Mouse (Mus musculus) layer of hippocampus, adult 2 months (tissue): ENCODE measurements around the gene Stra8. TPM values are rescaled to one million over a fixed set of nuclear protein-coding genes. Genes with fewer than 3 reads are reported as not detected.
A peak's percentile ranks its signal among the peaks of the same experiment; 100 is the strongest.

ENCODE experiments used
- DNase-seq, 2 experiments: peaks; one replicate each; pipeline ENCODE4 v3.0.0; 2022; ENCODE audit warnings: low spot score in 2 of 2
- H3K27ac ChIP-seq: fragments of 200-600 bp; 2 replicates; pipeline ENCODE4 v1.8.1; 2022
- H3K4me3 ChIP-seq: fragments of 200-600 bp; 2 replicates; pipeline ENCODE4 v1.8.1; 2022; ENCODE audit warnings: mild to moderate bottlenecking
- CTCF ChIP-seq: fragments of 200-600 bp; conservative IDR thresholded peaks from 2 replicates; pipeline ENCODE4 v1.8.1; 2022; ENCODE audit warnings: antibody characterized with exemption, mild to moderate bottlenecking, moderate library complexity
- total RNA-seq, 2 experiments: library from RNA; stranded (reverse); gene quantifications; 2 replicates each; pipeline ENCODE4 v1.2.3; 2021

Stra8 gene
- total RNA-seq, 2 experiments from 2014 or later = not detected

DNA sequence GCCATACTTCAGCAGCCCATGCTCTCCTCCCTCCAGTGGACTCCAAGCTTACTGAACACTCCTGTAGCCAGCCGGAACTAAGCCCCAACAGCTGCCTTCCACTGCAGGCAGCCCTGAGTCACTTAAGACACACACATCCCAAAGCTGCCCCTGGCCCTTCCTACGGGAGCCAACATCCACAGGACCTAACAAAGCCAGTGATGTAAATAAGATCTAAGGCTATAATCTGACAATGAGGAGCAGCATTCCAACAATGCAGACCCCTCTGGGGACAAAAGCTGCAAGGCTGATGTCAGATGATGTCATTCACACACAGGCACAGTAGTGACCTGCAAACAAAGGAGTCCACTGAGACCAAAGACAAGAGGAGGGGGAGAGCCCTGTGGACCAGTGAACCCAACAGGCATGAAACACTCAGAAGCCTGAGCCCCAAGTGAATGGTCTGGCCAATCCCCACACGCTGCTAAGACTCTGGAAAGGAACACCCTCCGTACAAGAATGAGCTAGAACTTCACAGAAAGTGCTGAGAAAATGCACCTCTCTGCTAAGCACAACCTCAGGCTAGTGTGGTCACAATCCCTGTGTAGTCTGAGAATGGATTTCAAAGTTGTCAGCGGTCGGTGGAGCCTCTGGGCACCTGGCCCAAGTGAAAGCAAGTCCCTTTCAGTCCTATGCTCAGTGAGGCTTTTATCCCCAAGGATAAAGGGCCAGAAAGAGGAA lies 32.7 kb upstream of the Stra8 start:
- no peak for DNase-seq
- peak overlapping the region; percentile 69 for H3K27ac ChIP-seq
- TF ChIP-seq CTCF = no peak
- H3K4me3 ChIP-seq = no peak overlapping the region

GRCm38 (mm10) chr6:34889185-34889584 lies 30.8 kb upstream of the Stra8 start:
- TF ChIP-seq CTCF = no peak
- peak overlapping the region; percentile 10; the same call in 1 of the 2 replicates for H3K27ac ChIP-seq

DNA sequence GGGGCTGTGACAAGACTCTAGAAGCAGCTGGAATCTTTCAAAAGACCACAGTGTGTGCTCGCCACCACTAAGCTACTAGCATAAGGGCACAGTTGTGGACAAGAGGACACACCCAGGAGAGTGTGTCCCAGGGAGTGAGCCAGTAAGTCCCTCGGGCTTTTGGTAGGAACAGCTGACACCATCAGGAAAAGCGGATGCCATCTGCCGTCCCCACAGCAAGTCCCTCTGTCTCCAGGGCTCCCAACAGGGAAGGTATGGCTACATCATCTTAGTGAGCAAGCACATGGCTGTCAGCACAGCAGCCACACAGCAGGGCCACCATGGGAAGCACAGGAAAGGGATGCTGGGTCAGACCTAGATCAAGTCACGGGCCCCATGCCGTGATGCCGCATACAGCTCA lies 24.4 kb upstream of the Stra8 start:
- H3K27ac ChIP-seq = peak overlapping the region; percentile 69
- no peak overlapping the region for H3K4me3 ChIP-seq
- TF ChIP-seq CTCF = no peak
- DNase-seq = no peak

More at GRCm38 (mm10) chr6:34889185-34889584, 30.8 kb upstream of the Stra8 start:
- DNase-seq = no peak
- no peak overlapping the region for H3K4me3 ChIP-seq

GRCm38 (mm10) chr6:34896168-34896780 lies 23.7 kb upstream of the Stra8 start:
- no peak for TF ChIP-seq CTCF
- Histone ChIP-seq H3K4me3 (no peak overlapping the region), H3K27ac (peak overlapping the region; percentile 69)
- no peak for DNase-seq

- no peak overlapping the region for H3K4me3 ChIP-seq
- TF ChIP-seq CTCF = no peak
- no peak for DNase-seq
- H3K27ac ChIP-seq = no peak overlapping the region
These were observed 20.8 kb upstream of the Stra8 start for GRCm38 (mm10) chr6:34899127-34899526.

GRCm38 (mm10) chr6:34900990-34901389 lies 19.0 kb upstream of the Stra8 start:
- no peak for DNase-seq
- TF ChIP-seq CTCF = no peak
- Histone ChIP-seq H3K4me3 (no peak overlapping the region), H3K27ac (no peak overlapping the region)

GRCm38 (mm10) chr6:34901911-34902444 lies 18.0 kb upstream of the Stra8 start:
- Histone ChIP-seq H3K4me3 (no peak overlapping the region), H3K27ac (0 out of 2 replicates have a peak overlapping the region, but pooled peaks have one; percentile 10)
- no peak for DNase-seq
- no peak for TF ChIP-seq CTCF

GRCm38 (mm10) chr6:34902578-34902977 lies 17.4 kb upstream of the Stra8 start:
- H3K4me3 ChIP-seq = no peak overlapping the region
- TF ChIP-seq CTCF = no peak

GRCm38 (mm10) chr6:34903441-34903840 lies 16.5 kb upstream of the Stra8 start:
- Histone ChIP-seq H3K4me3 (no peak overlapping the region), H3K27ac (no peak overlapping the region)
- TF ChIP-seq CTCF = no peak
- DNase-seq = no peak

More at GRCm38 (mm10) chr6:34902578-34902977, 17.4 kb upstream of the Stra8 start:
- 0 out of 2 replicates have a peak overlapping the region, but pooled peaks have one; percentile 18 for H3K27ac ChIP-seq
- no peak for DNase-seq

- Histone ChIP-seq H3K27ac (no peak overlapping the region), H3K4me3 (no peak overlapping the region)
- DNase-seq = no peak
- no peak for TF ChIP-seq CTCF
These were observed 16.1 kb upstream of the Stra8 start for GRCm38 (mm10) chr6:34903851-34904250.

- no peak for DNase-seq
- TF ChIP-seq CTCF = no peak
- H3K27ac ChIP-seq = no peak overlapping the region
- H3K4me3 ChIP-seq = no peak overlapping the region
These were observed 15.6 kb upstream of the Stra8 start for GRCm38 (mm10) chr6:34904361-34904760.

GRCm38 (mm10) chr6:34906125-34906524 lies 13.8 kb upstream of the Stra8 start:
- H3K4me3 ChIP-seq = no peak overlapping the region
- peak overlapping the region; percentile 81 for H3K27ac ChIP-seq
- no peak for DNase-seq
- TF ChIP-seq CTCF = peak; percentile 50

GRCm38 (mm10) chr6:34906661-34907060 lies 13.3 kb upstream of the Stra8 start:
- no peak for TF ChIP-seq CTCF
- no peak for DNase-seq
- H3K27ac ChIP-seq = peak overlapping the region; percentile 81
- no peak overlapping the region for H3K4me3 ChIP-seq
